Comparison of ENCODE assay signal across 27 mouse cellular contexts in the genomic region with DNA sequence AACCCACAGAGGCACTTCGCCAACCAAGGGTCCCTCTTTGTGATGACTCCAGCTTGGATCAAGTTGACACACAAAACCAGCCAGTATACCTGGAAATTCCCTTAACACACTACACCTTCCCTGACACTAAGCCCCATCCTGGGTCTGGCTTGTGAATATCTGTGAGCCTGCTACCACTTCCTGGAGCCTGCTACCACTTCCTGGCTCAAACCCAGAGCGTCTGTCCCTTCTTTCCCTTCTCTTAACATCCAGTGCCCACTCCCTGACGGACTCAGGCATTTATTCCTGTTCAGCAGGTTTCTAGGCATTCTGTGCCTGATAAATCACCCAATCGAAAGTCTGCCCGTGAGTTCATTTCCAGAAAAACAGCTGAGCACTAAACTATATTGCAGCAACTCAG.
"Had no signal": no experiment of that assay in that cellular context is flagged by ENCODE, and none has a peak within 500 bp of the region (broad histone marks: within the 10 kb centered on the region; RNA-seq: fewer than 3 reads in every experiment).

No protein-coding gene starts in this region.

- H3K27ac ChIP-seq: heart, adult 2 months; heart, embryonic 13.5 days; heart, embryonic 15.5 days; hindbrain, embryonic 13.5 days; hindbrain, embryonic 15.5 days; hindbrain, postnatal 0 days; kidney, embryonic 15.5 days; kidney, postnatal 0 days; limb, embryonic 13.5 days; limb, embryonic 15.5 days; liver, embryonic 12.5 days; liver, embryonic 14.5 days had no signal

- H3K27me3 ChIP-seq: heart, embryonic 13.5 days; heart, embryonic 15.5 days; hindbrain, embryonic 13.5 days; hindbrain, embryonic 15.5 days; kidney, embryonic 15.5 days; limb, embryonic 13.5 days; limb, embryonic 15.5 days; liver, embryonic 12.5 days had no signal

- H3K36me3 ChIP-seq: heart, embryonic 13.5 days; heart, embryonic 15.5 days; hindbrain, embryonic 13.5 days; hindbrain, embryonic 15.5 days; kidney, embryonic 15.5 days; limb, embryonic 13.5 days; limb, embryonic 15.5 days; liver, embryonic 12.5 days had no signal

- ATAC-seq: hindbrain, postnatal 0 days; intestine, embryonic 16.5 days; liver, embryonic 12.5 days had no signal

- H3K9ac ChIP-seq: heart, embryonic 13.5 days; heart, embryonic 15.5 days; hindbrain, embryonic 13.5 days; hindbrain, embryonic 15.5 days; kidney, embryonic 15.5 days; limb, embryonic 13.5 days; limb, embryonic 15.5 days; liver, embryonic 12.5 days; liver, embryonic 14.5 days had no signal

- H3K9me3 ChIP-seq: heart, embryonic 13.5 days; heart, embryonic 15.5 days; hindbrain, embryonic 13.5 days; hindbrain, embryonic 15.5 days; kidney, embryonic 15.5 days; limb, embryonic 13.5 days; limb, embryonic 15.5 days; liver, embryonic 12.5 days had no signal

- H3K4me2 ChIP-seq: heart, embryonic 11.5 days; heart, embryonic 13.5 days; heart, embryonic 15.5 days; hindbrain, embryonic 13.5 days; hindbrain, embryonic 15.5 days; kidney, embryonic 15.5 days; limb, embryonic 13.5 days; limb, embryonic 15.5 days; liver, embryonic 12.5 days had no signal

- H3K4me3 ChIP-seq: heart, adult 2 months; heart, embryonic 13.5 days; heart, embryonic 15.5 days; hindbrain, embryonic 13.5 days; hindbrain, embryonic 15.5 days; kidney, embryonic 15.5 days; limb, embryonic 13.5 days; limb, embryonic 15.5 days; liver, embryonic 12.5 days had no signal

- H3K4me1 ChIP-seq: heart, embryonic 15.5 days; kidney, embryonic 15.5 days; limb, embryonic 13.5 days; limb, embryonic 15.5 days; liver, embryonic 12.5 days had no signal

- DNase-seq: gastrocnemius, postnatal 14 days; gastrocnemius, postnatal 36 days; heart, adult 11 months; heart, adult 2 months; heart, postnatal 14 days; heart, postnatal 36 days; kidney, adult 11 months; kidney, adult 2 months; kidney, adult 9 months; kidney, postnatal 14 days; kidney, postnatal 36 days; layer of hippocampus, adult 9-11 months; layer of hippocampus, postnatal 36 days; left cerebral cortex, postnatal 4 days had no signal
